Mouse (Mus musculus) MEL (cell line): Measurements from ENCODE around the gene Hist1h2be. TPM values are rescaled to one million over a fixed set of nuclear protein-coding genes. Genes with fewer than 3 reads are reported as not detected.

Experiments used
- DNase-seq: peaks from one replicate; pipeline ENCODE4 v3.0.0; 2011; ENCODE audit warnings: low read depth, low spot score
- H3K27ac ChIP-seq: 2 replicates; pipeline ENCODE4 v1.5.1; 2012; ENCODE audit warnings: low read depth, mild to moderate bottlenecking, control low read depth, low read length, moderate library complexity; ENCODE audit not compliant: control insufficient read depth
- H3K27me3 ChIP-seq, 2 experiments: fragments of 150-350 bp in 1 of 2; sonication (generic) in 1 of 2; 2 replicates each; pipeline ENCODE4 v1.6.1; 2012; ENCODE audit warnings: low read length in 2 of 2, mild to moderate bottlenecking in 2 of 2, improper control_type of control experiment in 1 of 2, moderate library complexity in 1 of 2; ENCODE audit not compliant: insufficient read depth in 2 of 2, control insufficient read depth in 1 of 2
- H3K36me3 ChIP-seq, 2 experiments: 2 replicates each; pipeline ENCODE4 v1.6.1; 2012 to 2014; ENCODE audit warnings: low read length in 2 of 2, improper control_type of control experiment in 1 of 2, inconsistent platforms in 1 of 2, mild to moderate bottlenecking in 1 of 2; ENCODE audit not compliant: insufficient read depth in 2 of 2, control insufficient read depth in 1 of 2
- H3K4me1 ChIP-seq, 2 experiments: fragments of 150-350 bp in 1 of 2; sonication (generic) in 1 of 2; 2 replicates each; pipeline ENCODE4 v1.6.1; 2012; ENCODE audit warnings: low read length in 2 of 2, improper control_type of control experiment in 1 of 2, mild to moderate bottlenecking in 1 of 2; ENCODE audit not compliant: insufficient read depth in 2 of 2, control insufficient read depth in 1 of 2
- H3K4me3 ChIP-seq, 2 experiments: fragments of 150-350 bp in 1 of 2; sonication (generic) in 1 of 2; 2 replicates each; pipeline ENCODE4 v1.5.1; 2012; ENCODE audit warnings: low read depth in 2 of 2, low read length in 2 of 2, mild to moderate bottlenecking in 2 of 2, moderate library complexity in 2 of 2, control low read depth in 1 of 2, improper control_type of control experiment in 1 of 2; ENCODE audit not compliant: control insufficient read depth in 1 of 2, insufficient read depth in 1 of 2
- H3K79me2 ChIP-seq: 2 replicates; pipeline ENCODE4 v1.6.1; 2012; ENCODE audit warnings: mild to moderate bottlenecking, low read length, moderate library complexity; ENCODE audit not compliant: control insufficient read depth, poor library complexity, insufficient read depth
- H3K9ac ChIP-seq: 2 replicates; pipeline ENCODE4 v1.6.1; 2012; ENCODE audit warnings: low read depth, mild to moderate bottlenecking, control low read depth, low read length, moderate library complexity; ENCODE audit not compliant: control insufficient read depth, poor library complexity, severe bottlenecking
- H3K9me3 ChIP-seq: fragments of 150-350 bp; sonication (generic); replicated peaks from 2 replicates; pipeline ENCODE4 v1.6.1; 2012; ENCODE audit warnings: mild to moderate bottlenecking, low read length, improper control_type of control experiment, moderate library complexity; ENCODE audit not compliant: insufficient read depth
- CHD1 ChIP-seq: IDR thresholded peaks from 2 replicates; pipeline ENCODE4 v1.6.1; 2012; ENCODE audit warnings: low read depth, mild to moderate bottlenecking, inconsistent platforms, low read length, improper control_type of control experiment
- CHD2 ChIP-seq: IDR thresholded peaks from 2 replicates; pipeline ENCODE4 v1.6.1; 2011; ENCODE audit warnings: low read length, improper control_type of control experiment
- E2F4 ChIP-seq: IDR thresholded peaks from 2 replicates; pipeline ENCODE4 v1.6.1; 2011; ENCODE audit warnings: low read depth, low read length, improper control_type of control experiment, borderline replicate concordance
- ELF1 ChIP-seq: IDR thresholded peaks from 2 replicates; pipeline ENCODE4 v1.6.1; 2014; ENCODE audit warnings: low read depth, mild to moderate bottlenecking, inconsistent platforms, low read length, improper control_type of control experiment, moderate library complexity
- ETS1 ChIP-seq: IDR thresholded peaks from 2 replicates; pipeline ENCODE4 v1.6.1; 2012; ENCODE audit warnings: low read depth, mild to moderate bottlenecking, inconsistent platforms, low read length, improper control_type of control experiment, moderate library complexity
- GABPA ChIP-seq: IDR thresholded peaks from 2 replicates; pipeline ENCODE4 v1.6.1; 2012; ENCODE audit warnings: low read depth, mild to moderate bottlenecking, inconsistent platforms, low read length, improper control_type of control experiment, moderate library complexity
- GATA1 ChIP-seq: IDR thresholded peaks from 2 replicates; pipeline ENCODE4 v1.6.1; 2011; ENCODE audit warnings: low read depth, low read length, improper control_type of control experiment
- JUND ChIP-seq: IDR thresholded peaks from 2 replicates; pipeline ENCODE4 v1.6.1; 2011; ENCODE audit warnings: low read depth, mild to moderate bottlenecking, improper control_type of control experiment, low read length
- MAX ChIP-seq: IDR thresholded peaks from 2 replicates; pipeline ENCODE4 v1.6.1; 2011; ENCODE audit warnings: low read length, improper control_type of control experiment
- MEF2A ChIP-seq: IDR thresholded peaks from 2 replicates; pipeline ENCODE4 v1.6.1; 2014; ENCODE audit warnings: low read depth, mild to moderate bottlenecking, inconsistent platforms, low read length, improper control_type of control experiment; ENCODE audit not compliant: poor library complexity, insufficient replicate concordance, severe bottlenecking; ENCODE audit errors: extremely low read depth
- MXI1 ChIP-seq: IDR thresholded peaks from 2 replicates; pipeline ENCODE4 v1.6.1; 2011; ENCODE audit warnings: mild to moderate bottlenecking, low read depth, low read length, improper control_type of control experiment
- MYC ChIP-seq: IDR thresholded peaks from 2 replicates; pipeline ENCODE4 v1.6.1; 2011; ENCODE audit warnings: low read depth, mild to moderate bottlenecking, low read length, improper control_type of control experiment, moderate library complexity
- NELFE ChIP-seq: IDR thresholded peaks from 2 replicates; pipeline ENCODE4 v1.6.1; 2011; ENCODE audit warnings: low read depth, low read length, improper control_type of control experiment
- NRF1 ChIP-seq: IDR thresholded peaks from 2 replicates; pipeline ENCODE4 v1.6.1; 2014; ENCODE audit warnings: low read depth, mild to moderate bottlenecking, inconsistent platforms, low read length, improper control_type of control experiment, moderate library complexity; ENCODE audit not compliant: poor library complexity, insufficient read depth, severe bottlenecking
- POLR2A ChIP-seq, 2 experiments: IDR thresholded peaks; 2 replicates each; pipeline ENCODE4 v1.6.1; 2011 to 2012; ENCODE audit warnings: low read length in 2 of 2, mild to moderate bottlenecking in 2 of 2, control low read depth in 1 of 2, improper control_type of control experiment in 1 of 2, low read depth in 1 of 2, moderate library complexity in 1 of 2; ENCODE audit not compliant: control insufficient read depth in 1 of 2, insufficient read depth in 1 of 2, poor library complexity in 1 of 2
- POLR2AphosphoS5 ChIP-seq: IDR thresholded peaks from 2 replicates; pipeline ENCODE4 v1.6.1; 2012; ENCODE audit warnings: low read depth, borderline replicate concordance, mild to moderate bottlenecking, inconsistent platforms, low read length, moderate library complexity, mixed read lengths
- RAD21 ChIP-seq: IDR thresholded peaks from 2 replicates; pipeline ENCODE4 v1.6.1; 2011; ENCODE audit warnings: mild to moderate bottlenecking, low read depth, low read length, improper control_type of control experiment
- RCOR1 ChIP-seq: IDR thresholded peaks from 2 replicates; pipeline ENCODE4 v1.6.1; 2012; ENCODE audit warnings: low read depth, mild to moderate bottlenecking, inconsistent platforms, low read length, improper control_type of control experiment
- SMC3 ChIP-seq: IDR thresholded peaks from 2 replicates; pipeline ENCODE4 v1.6.1; 2011; ENCODE audit warnings: low read depth, low read length, improper control_type of control experiment
- UBTF ChIP-seq: IDR thresholded peaks from 2 replicates; pipeline ENCODE4 v1.6.1; 2012; ENCODE audit warnings: low read depth, mild to moderate bottlenecking, inconsistent platforms, low read length, improper control_type of control experiment, moderate library complexity, borderline replicate concordance; ENCODE audit not compliant: insufficient read depth
- USF1 ChIP-seq: IDR thresholded peaks from 2 replicates; pipeline ENCODE4 v1.6.1; 2014; ENCODE audit warnings: low read depth, mild to moderate bottlenecking, inconsistent platforms, low read length, improper control_type of control experiment, moderate library complexity
- USF2 ChIP-seq, 2 experiments: IDR thresholded peaks; 2 replicates each; pipeline ENCODE4 v1.6.1; 2011 to 2012; ENCODE audit warnings: improper control_type of control experiment in 2 of 2, low read length in 2 of 2, borderline replicate concordance in 1 of 2, inconsistent platforms in 1 of 2, low read depth in 1 of 2, mild to moderate bottlenecking in 1 of 2; ENCODE audit not compliant: insufficient read depth in 1 of 2
- ZC3H11A ChIP-seq: IDR thresholded peaks from 2 replicates; pipeline ENCODE4 v1.6.1; 2012; ENCODE audit warnings: low read depth, mild to moderate bottlenecking, inconsistent platforms, low read length, improper control_type of control experiment
- ZKSCAN1 ChIP-seq: IDR thresholded peaks from 2 replicates; pipeline ENCODE4 v1.6.1; 2012; ENCODE audit warnings: low read depth, mild to moderate bottlenecking, inconsistent platforms, low read length, improper control_type of control experiment, moderate library complexity
- ZMIZ1 ChIP-seq: IDR thresholded peaks from 2 replicates; pipeline ENCODE4 v1.6.1; 2012; ENCODE audit warnings: low read depth, mild to moderate bottlenecking, inconsistent platforms, low read length, improper control_type of control experiment, moderate library complexity
- polyA plus RNA-seq, 2 experiments: library from polyadenylated mRNA; stranded (reverse) in 1 of 2; unstranded in 1 of 2; fragments of >175 nt in 1 of 2; fragments of >200 nt in 1 of 2; gene quantifications; 2 replicates each; pipeline versions ENCODE4 v1.2.1 to v1.2.4; 2012; ENCODE audit warnings: low replicate concordance in 2 of 2, low read depth in 1 of 2; ENCODE audit not compliant: insufficient read length in 2 of 2, insufficient read depth in 1 of 2, missing spikeins in 1 of 2
- total RNA-seq: library from RNA; depleted of rRNA; stranded (reverse); fragments of 300-350 nt; gene quantifications from 2 replicates; pipeline ENCODE4 v1.2.3, GENCODE M21; 2012

The Hist1h2be gene
- total and polyA plus RNA-seq, 3 experiments, result 0.49 to 237 TPM; not detected in 1

GRCm38 (mm10) chr13:23537006-23537710 lies 83.8 kb downstream of the Hist1h2be start:
- Histone ChIP-seq H3K9ac (peak overlapping the region; percentile 16), H3K27ac (no peak overlapping the region; the same call in 1 of the 2 replicates), H3K36me3 (peaks cover 0 to 30% of the 10 kb centered on the region in 2 experiments; a peak in 2 of 4 replicates), H3K9me3 (no peaks in the 10 kb centered on the region), H3K4me3 (no peak overlapping the region), H3K4me1 (peaks cover 2 to 4% of the 10 kb centered on the region in 2 experiments; a peak in 3 of 4 replicates), H3K27me3 (no peaks in the 10 kb centered on the region), H3K79me2 (peaks cover 4% of the 10 kb centered on the region; the same call in 1 of the 2 replicates)
- no peak for TF ChIP-seq MAX
- no peak for TF ChIP-seq ELF1
- no peak for TF ChIP-seq ZC3H11A
- no peak for TF ChIP-seq SMC3
- no peak for TF ChIP-seq NELFE
- TF ChIP-seq POLR2A (IDR thresholded peaks at IDR 0.05; ENCODE audit: control insufficient read depth in 1 of 2, insufficient read depth in 1 of 2, low read depth in 1 of 2, low read length in 2 of 2, poor library complexity in 1 of 2), result no peak
- TF ChIP-seq RCOR1, result no peak
- no peak for TF ChIP-seq GATA1
- TF ChIP-seq GABPA, result no peak
- no peak for TF ChIP-seq ZKSCAN1
- no peak for TF ChIP-seq UBTF
- no peak for TF ChIP-seq MEF2A
- TF ChIP-seq, all 39 proteins: peak for 0
- peak; percentile 61 for DNase-seq

GRCm38 (mm10) chr13:23536076-23536822 lies 84.7 kb downstream of the Hist1h2be start:
- peaks cover 0 to 33% of the 10 kb centered on the region in 2 experiments; a peak in 2 of 4 replicates for H3K36me3 ChIP-seq
- peak; percentile 84 for DNase-seq
- peak overlapping the region; percentile 10 to 56 for H3K4me3 ChIP-seq
- peaks cover 2 to 4% of the 10 kb centered on the region in 2 experiments; a peak in 3 of 4 replicates for H3K4me1 ChIP-seq
- H3K79me2 ChIP-seq, result peaks cover 4% of the 10 kb centered on the region; the same call in 1 of the 2 replicates
- no peaks in the 10 kb centered on the region for H3K27me3 ChIP-seq
- TF ChIP-seq POLR2A (IDR thresholded peaks at IDR 0.05; ENCODE audit: control insufficient read depth in 1 of 2, insufficient read depth in 1 of 2, low read depth in 1 of 2, low read length in 2 of 2, poor library complexity in 1 of 2) (peak in 1 of 2 experiments; percentile 40; a peak in 1 of 4 replicates), RAD21 (no peak), MYC (no peak), JUND (no peak), ZMIZ1 (no peak), E2F4 (no peak), USF2 (IDR thresholded peaks at IDR 0.05; ENCODE audit: borderline replicate concordance in 1 of 2, insufficient read depth in 1 of 2, low read depth in 1 of 2, low read length in 2 of 2) (no peak), NELFE (no peak), MXI1 (no peak), ETS1 (no peak), RCOR1 (no peak), ZKSCAN1 (no peak), ZC3H11A (no peak), CHD1 (no peak), USF1 (no peak), POLR2AphosphoS5 (peak; percentile 8; the same call in 1 of the 2 replicates), NRF1 (no peak), CHD2 (no peak)
- no peaks in the 10 kb centered on the region for H3K9me3 ChIP-seq
- peak overlapping the region; percentile 75 for H3K9ac ChIP-seq
- peak overlapping the region; percentile 94 for H3K27ac ChIP-seq
